Mouse (Mus musculus): ENCODE data around the gene Asic2. TPM values are rescaled to one million over a fixed set of nuclear protein-coding genes. Genes with fewer than 3 reads are reported as not detected.

Gene Asic2
- polyA plus RNA-seq, 1 experiment from 2014 or later: 0.06 TPM

GRCm38 (mm10) chr11:81832381-81832780 lies 135.9 kb downstream of the Asic2 start:
- WGBS: 71% methylated on average over 1 of the region's 1 CpGs
- no peaks in the 10 kb centered on the region for H3K9me3 ChIP-seq (replicated peaks)
- no peak overlapping the region for H3K4me2 ChIP-seq
- no peaks in the 10 kb centered on the region for H3K36me3 ChIP-seq
- no peaks in the 10 kb centered on the region for H3K27me3 ChIP-seq (replicated peaks)
- no peak overlapping the region for H3K27ac ChIP-seq (ENCODE audit: poor library complexity, severe bottlenecking)
- ATAC-seq (ENCODE audit: insufficient number of reproducible peaks, low FRiP score): no peak
- no peak overlapping the region for H3K9ac ChIP-seq
- no peak overlapping the region for H3K4me3 ChIP-seq
- H3K4me1 ChIP-seq (replicated peaks): no peaks in the 10 kb centered on the region

DNA sequence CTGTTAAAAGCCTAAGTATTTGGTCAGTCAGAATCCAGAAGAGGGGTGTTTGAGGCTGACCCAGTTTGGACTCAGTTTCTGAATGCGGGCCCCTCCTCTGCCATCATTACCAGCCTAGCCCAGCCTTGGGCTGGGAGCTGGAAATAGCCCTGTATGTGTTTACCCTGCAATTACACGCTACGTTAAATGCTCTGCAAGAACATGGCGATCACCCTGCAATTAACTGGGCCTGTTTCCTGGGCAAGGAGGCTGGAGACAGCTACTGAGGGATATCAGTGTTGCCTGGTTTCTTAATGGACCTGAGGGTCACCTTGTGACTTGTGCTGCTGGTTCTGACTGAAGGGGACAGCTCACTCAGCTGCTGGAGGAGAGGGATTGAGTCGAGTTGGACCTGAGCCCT lies 151.7 kb downstream of the Asic2 start:
- no peaks in the 10 kb centered on the region for H3K4me1 ChIP-seq (replicated peaks)
- ATAC-seq (ENCODE audit: insufficient number of reproducible peaks, low FRiP score): no peak
- WGBS: 73% methylated on average over 5 of the region's 5 CpGs
- H3K9ac ChIP-seq: no peak overlapping the region
- H3K27ac ChIP-seq (ENCODE audit: poor library complexity, severe bottlenecking): no peak overlapping the region
- H3K4me3 ChIP-seq: no peak overlapping the region
- no peaks in the 10 kb centered on the region for H3K27me3 ChIP-seq (replicated peaks)
- H3K4me2 ChIP-seq: no peak overlapping the region
- H3K9me3 ChIP-seq (replicated peaks): no peaks in the 10 kb centered on the region
- no peaks in the 10 kb centered on the region for H3K36me3 ChIP-seq

DNA sequence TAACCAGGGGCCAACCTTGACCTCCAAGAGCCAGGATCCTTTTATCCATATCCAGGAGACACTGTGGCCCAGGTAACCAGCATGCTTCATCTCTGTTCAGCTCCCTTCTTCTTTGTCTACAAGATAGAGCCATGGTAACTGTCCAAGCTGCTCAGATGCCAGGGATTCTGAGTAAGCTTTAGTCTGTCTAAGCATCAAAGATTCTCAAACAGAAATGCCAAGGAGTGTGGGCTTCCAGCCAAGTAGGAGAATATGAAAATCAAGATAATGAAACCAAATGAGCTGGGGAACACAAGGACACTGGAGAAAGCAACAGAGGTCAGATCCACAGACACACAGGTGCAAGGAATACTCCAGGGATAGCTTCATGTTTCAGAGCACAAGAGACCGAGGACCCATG lies 153.4 kb downstream of the Asic2 start:
- Histone ChIP-seq H3K4me3 (no peak overlapping the region), H3K36me3 (no peaks in the 10 kb centered on the region), H3K27ac (ENCODE audit: poor library complexity, severe bottlenecking) (no peak overlapping the region), H3K9me3 (replicated peaks) (no peaks in the 10 kb centered on the region), H3K4me1 (replicated peaks) (peaks cover 8% of the 10 kb centered on the region), H3K4me2 (no peak overlapping the region), H3K27me3 (replicated peaks) (no peaks in the 10 kb centered on the region), H3K9ac (no peak overlapping the region)
- ATAC-seq (ENCODE audit: insufficient number of reproducible peaks, low FRiP score): no peak
- WGBS: 95% methylated on average over 1 of the region's 1 CpGs

DNA sequence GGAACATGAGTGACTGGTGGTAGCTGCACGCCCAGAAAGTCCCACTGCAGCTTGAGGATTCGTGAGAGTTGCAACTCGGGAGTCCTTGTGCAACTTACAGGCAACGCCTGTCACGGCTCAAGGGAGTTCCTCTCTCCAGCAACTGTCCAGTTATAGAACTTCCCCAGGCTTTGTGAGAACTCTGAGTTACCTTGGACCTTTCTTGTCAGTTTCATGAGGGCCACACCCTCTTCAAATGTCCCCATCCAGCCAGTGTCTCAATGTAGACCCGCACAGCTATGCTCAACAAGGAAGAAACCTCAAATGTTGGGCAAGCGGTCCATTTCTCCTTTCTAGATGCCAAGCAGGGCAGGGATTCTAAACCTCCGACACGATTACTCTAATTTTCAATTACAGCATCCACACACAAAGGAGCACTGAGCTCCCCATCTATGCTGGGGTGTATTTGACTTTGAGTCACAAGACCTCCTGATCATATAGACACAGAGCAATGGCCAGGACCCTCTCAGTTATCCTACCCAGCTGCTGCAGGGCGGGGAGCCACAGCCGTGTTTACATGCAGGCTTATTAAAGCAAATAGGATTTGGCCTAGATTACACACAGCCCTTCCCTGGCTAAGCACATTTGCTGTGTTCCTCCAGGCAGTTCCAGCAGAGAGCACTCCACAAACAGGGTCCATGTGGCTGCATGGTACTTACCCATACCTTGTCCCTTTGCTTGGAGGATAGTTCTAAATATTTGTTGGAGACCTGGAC lies 161.2 kb downstream of the Asic2 start:
- Histone ChIP-seq H3K9me3 (replicated peaks) (no peaks in the 10 kb centered on the region), H3K27me3 (replicated peaks) (peaks cover 3% of the 10 kb centered on the region; the same call in 1 of the 2 replicates), H3K4me3 (no peak overlapping the region), H3K36me3 (no peaks in the 10 kb centered on the region), H3K4me1 (replicated peaks) (peaks cover 10% of the 10 kb centered on the region), H3K9ac (no peak overlapping the region), H3K4me2 (no peak overlapping the region), H3K27ac (ENCODE audit: poor library complexity, severe bottlenecking) (no peak overlapping the region)
- WGBS: 80% methylated on average over 11 of the region's 11 CpGs
- ATAC-seq (ENCODE audit: insufficient number of reproducible peaks, low FRiP score): no peak

DNA sequence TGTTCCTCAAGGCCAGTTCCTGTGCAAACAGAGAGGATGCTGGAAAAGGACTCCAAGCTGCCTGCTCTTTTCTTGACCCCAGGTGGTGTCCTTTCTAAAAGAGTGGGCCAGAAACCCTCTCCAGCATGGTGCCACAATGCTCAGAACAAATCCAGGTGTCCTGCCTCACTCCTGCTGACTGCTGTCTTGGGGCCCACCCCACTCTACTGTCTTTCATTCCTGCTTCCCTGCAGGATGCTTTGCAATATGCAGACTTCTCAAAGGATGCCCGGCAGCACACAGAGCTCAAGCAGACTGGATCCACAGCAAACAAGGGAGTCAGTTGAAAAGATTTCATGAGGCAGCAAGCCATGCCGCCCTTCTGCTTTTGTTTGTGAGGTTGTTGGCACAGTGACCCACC lies 164.7 kb downstream of the Asic2 start:
- H3K4me1 ChIP-seq (replicated peaks): no peaks in the 10 kb centered on the region
- no peaks in the 10 kb centered on the region for H3K9me3 ChIP-seq (replicated peaks)
- no peak overlapping the region for H3K4me3 ChIP-seq
- 52% methylated on average over 2 of the region's 2 CpGs for WGBS
- H3K36me3 ChIP-seq: no peaks in the 10 kb centered on the region
- H3K9ac ChIP-seq: no peak overlapping the region
- H3K4me2 ChIP-seq: no peak overlapping the region
- no peak for ATAC-seq (ENCODE audit: insufficient number of reproducible peaks, low FRiP score)
- peaks cover 3% of the 10 kb centered on the region; the same call in 1 of the 2 replicates for H3K27me3 ChIP-seq (replicated peaks)
- H3K27ac ChIP-seq (ENCODE audit: poor library complexity, severe bottlenecking): no peak overlapping the region

DNA sequence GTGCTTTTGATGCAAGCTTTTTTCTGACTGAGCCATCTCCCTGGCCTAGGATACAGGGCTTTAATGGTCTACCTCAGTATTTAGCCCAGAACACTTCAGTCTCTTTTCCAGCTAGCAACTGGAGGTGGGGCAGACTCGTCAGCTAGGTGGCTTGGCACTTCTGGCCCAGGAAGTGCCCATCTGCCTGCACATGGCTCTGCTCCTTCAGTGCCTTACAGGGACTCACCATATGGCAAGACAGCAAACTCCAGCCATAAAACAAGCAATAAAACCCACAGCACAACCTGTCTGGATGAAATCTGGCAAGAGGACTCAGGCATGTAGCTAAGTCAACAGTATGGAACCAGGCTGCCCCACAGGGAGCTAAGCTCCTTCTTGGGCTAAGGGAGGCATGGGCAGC lies 165.6 kb downstream of the Asic2 start:
- Histone ChIP-seq H3K4me2 (no peak overlapping the region), H3K9me3 (replicated peaks) (no peaks in the 10 kb centered on the region), H3K27ac (ENCODE audit: poor library complexity, severe bottlenecking) (no peak overlapping the region), H3K4me3 (no peak overlapping the region), H3K4me1 (replicated peaks) (no peaks in the 10 kb centered on the region), H3K27me3 (replicated peaks) (peaks cover 3% of the 10 kb centered on the region; the same call in 1 of the 2 replicates), H3K9ac (no peak overlapping the region), H3K36me3 (no peaks in the 10 kb centered on the region)
- WGBS: 54% methylated on average over 1 of the region's 1 CpGs
- ATAC-seq (ENCODE audit: insufficient number of reproducible peaks, low FRiP score): no peak

DNA sequence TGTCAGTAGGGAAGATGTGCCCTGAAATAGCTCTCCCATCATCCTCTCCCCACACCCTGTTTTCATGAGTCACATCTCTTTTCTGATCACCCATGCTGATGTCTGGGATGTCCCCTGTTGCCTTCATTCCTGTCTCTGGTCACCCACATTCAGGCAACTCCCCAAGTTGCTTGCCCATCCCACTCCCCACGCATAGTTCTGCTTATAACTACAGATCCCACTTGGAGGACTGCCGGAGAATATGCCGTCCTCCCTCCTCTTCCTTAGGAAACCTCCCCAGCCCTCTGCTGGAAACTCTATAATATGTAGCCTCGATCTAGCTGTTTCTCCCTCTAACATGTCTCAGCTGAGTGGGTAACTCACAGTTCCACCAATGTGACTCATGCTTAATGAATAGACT lies 167.4 kb downstream of the Asic2 start:
- Histone ChIP-seq H3K36me3 (no peaks in the 10 kb centered on the region), H3K4me1 (replicated peaks) (no peaks in the 10 kb centered on the region), H3K9me3 (replicated peaks) (no peaks in the 10 kb centered on the region), H3K9ac (no peak overlapping the region), H3K27ac (ENCODE audit: poor library complexity, severe bottlenecking) (no peak overlapping the region), H3K4me3 (no peak overlapping the region), H3K27me3 (replicated peaks) (peaks cover under 1% of the 10 kb centered on the region; the same call in 1 of the 2 replicates), H3K4me2 (no peak overlapping the region)
- no peak for ATAC-seq (ENCODE audit: insufficient number of reproducible peaks, low FRiP score)
- WGBS: 61% methylated on average over 4 of the region's 4 CpGs

- WGBS: 59% methylated on average over 2 of the region's 2 CpGs
Measured at GRCm38 (mm10) chr11:81793588-81793987, 174.7 kb downstream of the Asic2 start.

DNA sequence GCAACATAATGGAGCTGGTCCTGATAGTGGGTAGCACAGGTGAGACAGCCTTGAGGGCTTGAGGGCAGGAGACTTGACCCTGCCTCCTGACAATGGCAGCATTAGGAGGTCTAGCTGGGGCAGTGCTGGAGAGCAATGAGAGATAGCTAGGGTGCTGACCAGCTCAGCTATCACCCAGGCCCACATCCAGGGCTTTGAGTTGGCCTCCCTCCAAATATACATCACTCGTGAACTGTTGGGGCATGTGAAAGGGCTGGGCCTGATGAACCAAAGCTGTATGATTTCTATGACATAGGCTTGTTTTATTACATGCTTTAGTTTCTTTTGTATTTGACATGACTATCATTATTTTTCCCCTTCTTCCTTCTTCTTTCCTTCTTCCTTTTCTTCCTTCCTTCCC lies 176.7 kb downstream of the Asic2 start:
- 21% methylated on average over 1 of the region's 1 CpGs for WGBS
- no peaks in the 10 kb centered on the region for H3K27me3 ChIP-seq (replicated peaks)
- H3K9me3 ChIP-seq (replicated peaks): no peaks in the 10 kb centered on the region
- no peak overlapping the region for H3K9ac ChIP-seq
- H3K4me3 ChIP-seq: no peak overlapping the region
- H3K4me2 ChIP-seq: no peak overlapping the region
- no peaks in the 10 kb centered on the region for H3K36me3 ChIP-seq
- ATAC-seq (ENCODE audit: insufficient number of reproducible peaks, low FRiP score): no peak
- H3K27ac ChIP-seq (ENCODE audit: poor library complexity, severe bottlenecking): no peak overlapping the region
- H3K4me1 ChIP-seq (replicated peaks): no peaks in the 10 kb centered on the region; the same call in 1 of the 2 replicates

More at GRCm38 (mm10) chr11:81793588-81793987, 174.7 kb downstream of the Asic2 start:
- Histone ChIP-seq H3K9me3 (replicated peaks) (no peaks in the 10 kb centered on the region), H3K9ac (no peak overlapping the region), H3K4me3 (no peak overlapping the region), H3K36me3 (no peaks in the 10 kb centered on the region), H3K4me2 (no peak overlapping the region), H3K27ac (ENCODE audit: poor library complexity, severe bottlenecking) (no peak overlapping the region), H3K4me1 (replicated peaks) (no peaks in the 10 kb centered on the region; the same call in 1 of the 2 replicates), H3K27me3 (replicated peaks) (no peaks in the 10 kb centered on the region)
- no peak for ATAC-seq (ENCODE audit: insufficient number of reproducible peaks, low FRiP score)

- H3K27ac ChIP-seq (ENCODE audit: poor library complexity, severe bottlenecking): no peak overlapping the region
- no peak overlapping the region for H3K4me3 ChIP-seq
- no peaks in the 10 kb centered on the region for H3K4me1 ChIP-seq (replicated peaks)
- H3K4me2 ChIP-seq: no peak overlapping the region
- H3K9me3 ChIP-seq (replicated peaks): no peaks in the 10 kb centered on the region
- 74% methylated on average over 2 of the region's 2 CpGs for WGBS
- no peaks in the 10 kb centered on the region for H3K27me3 ChIP-seq (replicated peaks)
- no peak overlapping the region for H3K9ac ChIP-seq
- no peaks in the 10 kb centered on the region for H3K36me3 ChIP-seq
- ATAC-seq (ENCODE audit: insufficient number of reproducible peaks, low FRiP score): no peak
Measured at GRCm38 (mm10) chr11:81780596-81780995, 187.7 kb downstream of the Asic2 start.

GRCm38 (mm10) chr11:81779881-81780280 lies 188.4 kb downstream of the Asic2 start:
- no peak overlapping the region for H3K27ac ChIP-seq (ENCODE audit: poor library complexity, severe bottlenecking)
- no peaks in the 10 kb centered on the region for H3K36me3 ChIP-seq
- 83% methylated on average over 7 of the region's 7 CpGs for WGBS
- H3K27me3 ChIP-seq (replicated peaks): no peaks in the 10 kb centered on the region
- no peaks in the 10 kb centered on the region for H3K4me1 ChIP-seq (replicated peaks)
- no peaks in the 10 kb centered on the region for H3K9me3 ChIP-seq (replicated peaks)
- H3K9ac ChIP-seq: no peak overlapping the region
- no peak overlapping the region for H3K4me3 ChIP-seq
- no peak for ATAC-seq (ENCODE audit: insufficient number of reproducible peaks, low FRiP score)
- H3K4me2 ChIP-seq: no peak overlapping the region

Data from heart, embryonic 12.5 days (tissue).